Mouse (Mus musculus) spleen, adult 2 months (tissue): Measurements from ENCODE around the gene Rab27a.

ENCODE experiments used
- CTCF ChIP-seq: fragments of 200-500 bp; IDR thresholded peaks from 2 replicates; pipeline ENCODE4 v1.5.1; 2011; ENCODE audit warnings: mild to moderate bottlenecking, inconsistent platforms; ENCODE audit not compliant: insufficient read depth, insufficient read length, insufficient replicate concordance; ENCODE audit errors: extremely low read depth
- POLR2A ChIP-seq: fragments of 200-500 bp; IDR thresholded peaks from 2 replicates; pipeline ENCODE4 v1.6.1; 2011; ENCODE audit warnings: low read depth, low read length, inconsistent platforms

GRCm38 (mm10) chr9:73019841-73020240, 24.8 kb upstream of the Rab27a start:
- TF ChIP-seq CTCF (no peak), POLR2A (no peak)
